Mouse (Mus musculus) heart, embryonic 11.5 days (tissue): ENCODE measurements around the gene Zfp335. TPM values are rescaled to one million over a fixed set of nuclear protein-coding genes. Genes with fewer than 3 reads are reported as not detected.

Experiments
- ATAC-seq: fragments of 200-750 bp; cut with Nextera tagmentation; replicated peaks from 2 replicates; pipeline ENCODE4 v1.8.0; 2017; ENCODE audit warnings: moderate library complexity; ENCODE audit not compliant: insufficient number of reproducible peaks, low FRiP score, low TSS enrichment
- H3K27ac ChIP-seq: fragments of 300-500 bp; sonication (generic); 2 replicates; pipeline ENCODE4 v1.5.1; 2014; ENCODE audit warnings: mild to moderate bottlenecking, low read depth, low read length
- H3K27me3 ChIP-seq: fragments of 300-500 bp; sonication (generic); 2 replicates; pipeline ENCODE4 v1.6.1; 2014; ENCODE audit warnings: mild to moderate bottlenecking, low read length, mixed read lengths; ENCODE audit not compliant: control insufficient read depth, insufficient read depth
- H3K36me3 ChIP-seq: fragments of 300-500 bp; sonication (generic); 2 replicates; pipeline ENCODE4 v1.6.1; 2014; ENCODE audit warnings: mild to moderate bottlenecking, low read length, moderate library complexity, mixed read lengths; ENCODE audit not compliant: control insufficient read depth, insufficient read depth
- H3K4me1 ChIP-seq: fragments of 300-500 bp; sonication (generic); 2 replicates; pipeline ENCODE4 v1.6.1; 2014; ENCODE audit warnings: low read length; ENCODE audit not compliant: control insufficient read depth, insufficient read depth
- H3K4me2 ChIP-seq: fragments of 300-500 bp; sonication (generic); 2 replicates; pipeline ENCODE4 v1.6.1; 2014; ENCODE audit warnings: mild to moderate bottlenecking, moderate library complexity
- H3K4me3 ChIP-seq: fragments of 300-500 bp; sonication (generic); 2 replicates; pipeline ENCODE4 v1.5.1; 2014; ENCODE audit warnings: low read depth, low read length
- H3K9ac ChIP-seq: fragments of 300-500 bp; sonication (generic); 2 replicates; pipeline ENCODE4 v1.6.1; 2014; ENCODE audit warnings: mild to moderate bottlenecking, low read depth, low read length, moderate library complexity
- H3K9me3 ChIP-seq: fragments of 300-500 bp; sonication (generic); replicated peaks from 2 replicates; pipeline ENCODE4 v1.6.1; 2016; ENCODE audit warnings: low read length; ENCODE audit not compliant: control insufficient read depth
- WGBS: fragments of 180-500 bp; shearing (Covaris S2); extraction: QIAGEN DNeasy Blood & Tissue Kit; methylation state at CpG from one replicate; pipeline ENCODE4 v1.1.7; 2014; ENCODE audit not compliant: insufficient replicate concordance; 5-methylcytosine and 5-hydroxymethylcytosine counted together
- polyA plus RNA-seq: library from polyadenylated mRNA; unstranded; fragments of >200 nt; fragmentation: Nextera tagmentation; extraction: Ambion mirVana; gene quantifications from 2 replicates; pipeline ENCODE4 v1.2.1, GENCODE M21; 2014

The Zfp335 gene
- polyA plus RNA-seq, 1 experiment from 2014 or later = 8.9 TPM

DNA sequence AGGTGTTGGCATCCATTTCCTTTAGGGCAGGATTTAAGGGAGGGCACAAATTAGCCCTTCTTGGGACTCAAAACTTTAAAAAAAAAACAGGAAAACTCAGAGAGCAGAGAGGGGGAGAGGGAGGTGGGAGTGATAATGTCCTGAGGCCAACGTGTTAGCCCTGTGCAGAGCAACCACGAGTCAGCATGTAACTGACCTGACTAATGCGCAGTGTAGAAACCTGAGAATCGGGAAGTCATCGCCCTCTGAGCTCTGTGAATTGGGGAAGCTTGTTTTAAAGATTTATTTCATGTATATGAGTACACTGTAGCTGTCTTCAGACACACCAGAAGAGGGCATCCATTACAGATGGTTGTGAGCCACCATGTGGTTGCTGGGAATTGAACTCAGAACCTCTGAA is 5.3 kb upstream of the Zfp335 start:
- no peak overlapping the region for H3K4me2 ChIP-seq
- H3K36me3 ChIP-seq = 0 out of 2 replicates have a peak, but pooled peaks cover 2% of the 10 kb centered on the region
- WGBS = 67% methylated on average over 5 of the region's 5 CpGs
- ATAC-seq = no peak
- no peak overlapping the region for H3K4me3 ChIP-seq
- H3K27me3 ChIP-seq = no peaks in the 10 kb centered on the region; the same call in 1 of the 2 replicates
- H3K4me1 ChIP-seq = peaks cover 3% of the 10 kb centered on the region; the same call in 1 of the 2 replicates
- H3K9me3 ChIP-seq = no peaks in the 10 kb centered on the region
- H3K27ac ChIP-seq = no peak overlapping the region
- H3K9ac ChIP-seq = no peak overlapping the region

DNA sequence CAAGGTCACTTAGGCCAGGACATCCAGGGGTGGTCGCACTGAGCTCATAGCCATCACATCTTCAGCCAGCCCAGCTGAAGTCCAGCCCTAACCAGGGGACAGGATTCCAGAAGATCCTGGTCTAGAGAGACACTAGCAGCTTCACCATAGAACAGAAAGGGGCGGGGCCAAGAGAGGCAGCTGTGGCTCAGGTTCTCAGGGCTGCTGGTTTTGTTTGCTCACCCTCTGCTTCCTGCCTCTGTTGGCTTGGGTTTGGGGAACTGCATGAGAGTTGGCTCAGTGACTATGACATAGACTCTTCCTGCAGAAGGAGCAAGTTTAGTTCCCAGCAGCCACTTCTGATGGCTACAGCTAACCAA is 1.9 kb upstream of the Zfp335 start:
- ATAC-seq = no peak
- peaks cover 7% of the 10 kb centered on the region for H3K36me3 ChIP-seq
- H3K27ac ChIP-seq = no peak overlapping the region
- no peak overlapping the region for H3K4me3 ChIP-seq
- no peaks in the 10 kb centered on the region; the same call in 1 of the 2 replicates for H3K27me3 ChIP-seq
- no peak overlapping the region for H3K4me2 ChIP-seq
- 83% methylated on average over 2 of the region's 2 CpGs for WGBS
- H3K9ac ChIP-seq = no peak overlapping the region
- peaks cover 13% of the 10 kb centered on the region for H3K4me1 ChIP-seq
- no peaks in the 10 kb centered on the region for H3K9me3 ChIP-seq

DNA sequence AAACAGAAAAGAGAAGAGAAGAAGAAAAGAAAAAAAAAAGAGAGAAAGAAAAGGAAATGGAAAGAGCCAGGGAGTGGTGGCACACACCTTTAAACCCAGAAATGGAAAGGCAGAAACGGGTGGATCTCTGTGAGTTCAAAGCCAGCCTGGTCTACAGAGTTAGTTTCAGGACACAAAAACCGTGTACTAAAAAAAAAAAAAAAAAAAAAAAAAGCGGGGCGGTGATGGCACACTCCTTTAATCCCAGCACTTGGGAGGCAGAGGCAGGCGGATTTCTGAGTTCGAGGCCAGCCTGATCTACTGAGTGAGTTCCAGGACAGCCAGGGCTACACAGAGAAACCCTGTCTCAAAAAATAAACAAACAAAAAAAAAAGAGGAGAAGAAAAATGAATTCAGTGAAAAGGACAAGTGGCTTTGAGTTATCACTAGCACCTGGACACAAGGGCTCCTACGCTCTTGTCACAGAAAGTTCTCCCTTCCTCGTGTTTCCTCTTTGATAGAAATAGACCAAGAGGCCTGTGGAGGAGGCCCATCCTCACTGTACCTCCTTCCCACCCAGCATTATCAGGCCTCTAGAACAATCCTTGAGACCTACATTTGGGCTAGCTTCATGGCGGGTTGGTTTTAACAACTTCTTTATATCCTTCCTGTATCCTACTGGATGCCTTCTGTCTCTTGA is 1.3 kb upstream of the Zfp335 start:
- Histone ChIP-seq H3K4me3 (peak overlapping the region; percentile 87), H3K4me2 (peak overlapping the region; percentile 85), H3K36me3 (peaks cover 11% of the 10 kb centered on the region), H3K9ac (peak overlapping the region; percentile 99; the same call in 1 of the 2 replicates), H3K4me1 (peaks cover 13% of the 10 kb centered on the region), H3K9me3 (no peaks in the 10 kb centered on the region), H3K27me3 (no peaks in the 10 kb centered on the region; the same call in 1 of the 2 replicates), H3K27ac (peak overlapping the region; percentile 99)
- no peak for ATAC-seq
- WGBS = 88% methylated on average over 9 of the region's 9 CpGs

DNA sequence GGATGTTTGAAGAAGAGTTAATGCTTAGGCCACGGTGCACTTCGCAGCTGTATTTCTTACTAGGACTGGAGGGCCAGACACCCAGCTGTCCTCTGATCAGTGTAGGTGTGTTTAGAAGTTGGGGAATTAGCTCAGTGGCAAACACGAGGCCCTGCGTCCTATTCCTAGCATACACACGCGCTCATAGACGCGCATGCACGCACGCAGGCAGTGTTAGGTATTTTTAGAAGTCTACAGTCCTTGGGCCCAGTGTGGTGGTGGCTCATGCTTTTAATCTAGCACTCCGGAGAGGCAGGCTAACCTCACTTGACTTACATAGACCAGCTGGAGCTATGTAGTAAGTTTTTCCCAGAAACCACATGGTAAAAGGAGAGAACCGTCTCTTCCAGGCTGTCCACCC is 594 bp upstream of the Zfp335 start:
- ATAC-seq = peak; percentile 31

DNA sequence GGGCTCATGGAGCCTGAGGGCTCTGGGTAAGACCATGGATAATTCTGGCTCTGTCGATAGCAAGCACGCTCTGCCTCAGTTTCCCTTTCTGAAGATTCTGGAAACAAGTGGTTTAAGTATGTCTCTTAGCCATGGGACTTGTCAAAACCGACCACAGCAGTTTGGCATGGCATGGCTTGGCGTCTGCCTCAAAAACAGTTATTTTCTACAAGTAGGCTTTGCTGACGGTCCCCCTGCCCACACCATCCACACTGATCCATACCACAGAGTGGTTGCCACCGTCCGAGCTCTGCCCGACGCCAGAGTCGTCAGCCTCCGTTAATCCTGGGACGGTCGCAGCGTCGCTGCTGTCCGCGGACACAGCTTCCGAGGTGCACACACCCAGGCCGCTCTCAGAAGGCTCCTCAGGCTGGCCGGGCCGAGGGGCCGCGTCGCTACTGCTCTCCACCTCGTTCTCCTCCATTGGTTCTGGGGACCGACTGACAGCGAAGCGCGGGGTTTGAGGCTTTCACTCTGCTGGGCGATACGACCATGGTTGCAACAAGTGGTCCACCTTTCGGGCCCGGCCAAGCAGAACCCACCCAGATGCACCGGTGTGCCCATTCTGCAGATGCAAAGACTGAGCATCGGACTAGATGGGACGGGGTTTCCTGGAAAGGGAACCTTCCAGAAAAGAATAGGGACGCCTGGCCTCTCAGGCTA is 1.0 kb downstream of the Zfp335 start:
- peak overlapping the region; percentile 99 for H3K9ac ChIP-seq
- peak overlapping the region; percentile 87 for H3K4me3 ChIP-seq
- no peaks in the 10 kb centered on the region for H3K27me3 ChIP-seq
- peak; percentile 23; the same call in 1 of the 2 replicates for ATAC-seq
- H3K9me3 ChIP-seq = peaks cover 6% of the 10 kb centered on the region
- peak overlapping the region; percentile 99 for H3K27ac ChIP-seq
- peaks cover 34% of the 10 kb centered on the region for H3K36me3 ChIP-seq
- H3K4me1 ChIP-seq = peaks cover 13% of the 10 kb centered on the region
- H3K4me2 ChIP-seq = peak overlapping the region; percentile 85
- 4% methylated on average over 37 of the region's 37 CpGs for WGBS

More for the DNA sequence above, 594 bp upstream of the Zfp335 start:
- Histone ChIP-seq H3K4me3 (peak overlapping the region; percentile 87), H3K36me3 (peaks cover 19% of the 10 kb centered on the region), H3K4me2 (peak overlapping the region; percentile 85), H3K9ac (peak overlapping the region; percentile 99), H3K27me3 (no peaks in the 10 kb centered on the region; the same call in 1 of the 2 replicates), H3K9me3 (no peaks in the 10 kb centered on the region), H3K4me1 (peaks cover 13% of the 10 kb centered on the region), H3K27ac (peak overlapping the region; percentile 99)
- 12% methylated on average over 12 of the region's 12 CpGs for WGBS

DNA sequence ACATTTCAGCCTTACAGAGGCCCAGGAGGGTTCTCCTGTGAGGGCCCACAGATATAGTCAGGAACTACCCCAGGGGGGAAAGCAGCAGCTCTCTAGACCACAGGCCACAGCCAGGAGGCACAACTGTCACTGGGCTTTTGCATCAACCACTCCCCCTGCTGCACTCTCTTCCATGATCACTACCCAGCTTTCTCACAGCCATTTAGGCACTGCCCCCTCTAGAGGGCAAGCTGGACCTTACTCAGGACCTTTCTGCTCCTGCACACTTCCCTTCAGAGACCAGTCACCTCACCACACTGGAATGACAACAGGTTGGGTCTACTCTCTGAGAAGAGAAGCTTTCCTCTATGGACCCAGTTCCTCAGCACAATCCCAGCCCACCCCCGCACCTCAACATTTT is 2.0 kb downstream of the Zfp335 start:
- 75% methylated on average over 1 of the region's 1 CpGs for WGBS

DNA sequence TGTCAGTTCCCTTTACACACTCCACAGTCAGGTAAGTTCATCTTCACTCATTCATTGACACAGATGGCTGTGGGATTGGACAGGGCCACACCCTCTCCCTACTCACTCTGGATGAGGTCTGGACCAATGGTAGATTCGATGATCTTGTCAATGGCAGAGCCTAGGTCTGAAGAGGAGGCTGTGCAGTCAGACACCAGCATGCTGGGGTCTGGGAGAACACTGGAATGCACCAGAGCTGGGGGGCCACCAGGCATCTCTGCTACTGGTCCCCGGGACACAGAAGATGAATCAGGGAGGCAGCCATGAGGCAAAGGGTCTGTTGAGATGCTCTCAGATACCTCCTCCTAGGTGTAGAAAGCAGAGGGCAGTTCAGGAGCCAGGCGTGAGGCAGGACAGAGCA is 2.5 kb downstream of the Zfp335 start:
- 86% methylated on average over 3 of the region's 3 CpGs for WGBS
- H3K36me3 ChIP-seq = peaks cover 46% of the 10 kb centered on the region
- no peak for ATAC-seq
- H3K27me3 ChIP-seq = no peaks in the 10 kb centered on the region
- H3K4me2 ChIP-seq = peak overlapping the region; percentile 85
- H3K4me3 ChIP-seq = no peak overlapping the region
- H3K4me1 ChIP-seq = peaks cover 13% of the 10 kb centered on the region
- H3K27ac ChIP-seq = no peak overlapping the region
- no peak overlapping the region; the same call in 1 of the 2 replicates for H3K9ac ChIP-seq
- peaks cover 6% of the 10 kb centered on the region for H3K9me3 ChIP-seq

More for the DNA sequence above, 2.0 kb downstream of the Zfp335 start:
- no peaks in the 10 kb centered on the region for H3K27me3 ChIP-seq
- peaks cover 6% of the 10 kb centered on the region for H3K9me3 ChIP-seq
- peaks cover 42% of the 10 kb centered on the region for H3K36me3 ChIP-seq
- peak overlapping the region; percentile 87; the same call in 1 of the 2 replicates for H3K4me3 ChIP-seq
- no peak overlapping the region for H3K27ac ChIP-seq
- no peak for ATAC-seq
- H3K4me1 ChIP-seq = peaks cover 13% of the 10 kb centered on the region
- H3K9ac ChIP-seq = no peak overlapping the region; the same call in 1 of the 2 replicates
- peak overlapping the region; percentile 85 for H3K4me2 ChIP-seq

DNA sequence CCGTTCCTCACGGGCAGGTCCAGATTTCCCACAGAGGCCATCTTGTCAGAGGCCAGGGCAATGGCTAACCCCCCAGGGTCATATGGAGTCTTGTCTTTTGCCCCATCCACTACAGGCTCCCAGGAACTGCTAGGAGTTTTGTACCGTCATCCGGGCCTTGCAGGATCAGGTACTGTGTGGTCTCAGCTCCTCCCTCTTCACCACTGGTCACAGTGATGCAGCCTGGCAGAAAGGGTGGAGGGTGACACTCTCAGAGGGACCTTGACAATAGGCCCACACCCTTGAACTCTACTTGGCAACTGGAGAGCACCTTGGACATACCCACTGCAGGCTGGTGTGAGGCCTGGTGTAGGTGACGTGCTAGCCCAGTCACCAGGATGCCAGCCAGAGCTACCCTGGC is 3.5 kb downstream of the Zfp335 start:
- no peak overlapping the region for H3K9ac ChIP-seq
- H3K27ac ChIP-seq = no peak overlapping the region
- WGBS = 95% methylated on average over 5 of the region's 5 CpGs
- peaks cover 48% of the 10 kb centered on the region for H3K36me3 ChIP-seq
- peaks cover 13% of the 10 kb centered on the region for H3K4me1 ChIP-seq
- H3K4me3 ChIP-seq = no peak overlapping the region
- no peak for ATAC-seq
- H3K9me3 ChIP-seq = peaks cover 6% of the 10 kb centered on the region
- H3K4me2 ChIP-seq = no peak overlapping the region
- no peaks in the 10 kb centered on the region for H3K27me3 ChIP-seq
